Mouse (Mus musculus) liver, embryonic 11.5 days (tissue): Measurements from ENCODE around the gene Speer4b. TPM values are rescaled to one million over a fixed set of nuclear protein-coding genes. Genes with fewer than 3 reads are reported as not detected.

ENCODE experiments used
- ATAC-seq: fragments of 200-750 bp; cut with Nextera tagmentation; replicated peaks from 2 replicates; pipeline ENCODE4 v1.8.0; 2017; ENCODE audit warnings: moderate number of reproducible peaks, mild to moderate bottlenecking, moderate TSS enrichment, moderate library complexity; ENCODE audit not compliant: low FRiP score
- DNase-seq: peaks from one replicate; pipeline ENCODE4 v3.0.0-alpha.2; 2017; ENCODE audit warnings: low spot score
- H3K27ac ChIP-seq: fragments of 300-500 bp; sonication (generic); 2 replicates; pipeline ENCODE4 v1.5.1; 2014; ENCODE audit warnings: mild to moderate bottlenecking, low read depth, low read length, control low read depth
- H3K27me3 ChIP-seq: fragments of 300-500 bp; sonication (generic); replicated peaks from 2 replicates; pipeline ENCODE4 v1.6.1; 2014; ENCODE audit warnings: low read length, mixed read lengths; ENCODE audit not compliant: control insufficient read depth, insufficient read depth
- H3K36me3 ChIP-seq: fragments of 300-500 bp; sonication (generic); 2 replicates; pipeline ENCODE4 v1.6.1; 2014; ENCODE audit warnings: mild to moderate bottlenecking, low read length, moderate library complexity, mixed read lengths; ENCODE audit not compliant: control insufficient read depth, insufficient read depth
- H3K4me1 ChIP-seq: fragments of 300-500 bp; sonication (generic); replicated peaks from 2 replicates; pipeline ENCODE4 v1.6.1; 2014; ENCODE audit warnings: low read length, mixed read lengths; ENCODE audit not compliant: control insufficient read depth, insufficient read depth
- H3K4me2 ChIP-seq: fragments of 300-500 bp; sonication (generic); 2 replicates; pipeline ENCODE4 v1.6.1; 2014; ENCODE audit warnings: mild to moderate bottlenecking, control low read depth, moderate library complexity
- H3K4me3 ChIP-seq: fragments of 300-500 bp; sonication (generic); 2 replicates; pipeline ENCODE4 v1.5.1; 2014; ENCODE audit warnings: low read depth, low read length, control low read depth
- H3K9ac ChIP-seq: fragments of 300-500 bp; sonication (generic); 2 replicates; pipeline ENCODE4 v1.6.1; 2014; ENCODE audit warnings: low read depth, low read length, control low read depth
- H3K9me3 ChIP-seq: fragments of 300-500 bp; sonication (generic); 2 replicates; pipeline ENCODE4 v1.6.1; 2016; ENCODE audit warnings: low read length, inconsistent platforms, mixed read lengths; ENCODE audit not compliant: control insufficient read depth
- WGBS: fragments of 180-500 bp; shearing (Covaris S2); extraction: QIAGEN DNeasy Blood & Tissue Kit; methylation state at CpG from one replicate; pipeline ENCODE4 v1.1.7; 2014; 5-methylcytosine and 5-hydroxymethylcytosine counted together
- polyA plus RNA-seq: library from polyadenylated mRNA; unstranded; fragments of >200 nt; fragmentation: Nextera tagmentation; extraction: Ambion mirVana; gene quantifications from 2 replicates; pipeline ENCODE4 v1.2.1, GENCODE M21; 2014

The Speer4b gene
- polyA plus RNA-seq, 1 experiment from 2014 or later: not detected

DNA sequence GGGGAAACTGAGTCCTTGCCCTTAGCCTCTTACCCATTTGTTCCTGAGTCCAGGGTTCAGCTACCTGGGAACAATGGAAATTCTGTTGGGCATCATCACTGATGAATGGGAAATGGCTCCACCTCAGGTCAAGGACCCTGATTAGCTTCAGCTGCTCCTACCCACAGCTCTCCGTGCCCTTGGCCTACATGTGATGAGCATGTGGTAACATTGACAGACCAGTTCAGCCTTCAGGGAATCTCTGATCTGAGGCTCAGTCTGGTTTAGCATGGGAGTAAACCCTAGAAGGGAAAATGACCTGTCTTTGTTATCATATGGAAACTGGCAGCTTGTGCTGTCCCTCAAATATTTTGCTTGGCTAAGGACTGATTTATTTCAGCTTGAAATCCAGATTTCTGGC is 43.6 kb downstream of the Speer4b start:
- no peak overlapping the region for H3K4me2 ChIP-seq
- 59% methylated on average over 1 of the region's 1 CpGs for WGBS
- DNase-seq: no peak

DNA sequence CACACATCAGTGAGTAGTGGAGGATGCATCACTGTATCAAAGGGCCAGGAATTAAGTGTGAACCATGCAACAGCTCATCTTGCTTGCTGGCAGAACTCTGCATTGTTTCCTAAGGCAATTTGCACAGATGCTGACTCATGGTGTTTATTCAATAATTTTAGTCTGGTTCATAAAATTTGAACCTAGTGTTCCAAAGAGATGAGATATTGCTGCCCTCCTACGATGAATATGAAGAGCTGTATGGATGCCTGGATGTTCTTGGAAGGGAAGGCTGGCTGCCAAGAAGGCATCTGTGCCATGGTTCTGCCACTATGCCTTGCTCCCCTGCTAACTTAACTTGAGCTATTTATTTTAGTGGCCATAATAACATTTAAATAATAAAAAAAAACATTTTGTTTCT is 44.3 kb downstream of the Speer4b start:
- no peak overlapping the region for H3K4me2 ChIP-seq
- ATAC-seq: no peak
- H3K36me3 ChIP-seq: no peaks in the 10 kb centered on the region
- no peak overlapping the region for H3K9ac ChIP-seq
- no peak overlapping the region for H3K4me3 ChIP-seq
- H3K9me3 ChIP-seq: no peaks in the 10 kb centered on the region
- H3K27me3 ChIP-seq: no peaks in the 10 kb centered on the region
- H3K4me1 ChIP-seq: no peaks in the 10 kb centered on the region
- H3K27ac ChIP-seq: no peak overlapping the region
- DNase-seq: no peak
- 82% methylated on average over 1 of the region's 1 CpGs for WGBS

More for the DNA sequence above, 43.6 kb downstream of the Speer4b start:
- no peak overlapping the region for H3K4me3 ChIP-seq
- H3K27ac ChIP-seq: no peak overlapping the region
- H3K9ac ChIP-seq: no peak overlapping the region
- no peak for ATAC-seq
- no peaks in the 10 kb centered on the region for H3K4me1 ChIP-seq
- H3K36me3 ChIP-seq: no peaks in the 10 kb centered on the region
- no peaks in the 10 kb centered on the region for H3K27me3 ChIP-seq
- H3K9me3 ChIP-seq: no peaks in the 10 kb centered on the region

DNA sequence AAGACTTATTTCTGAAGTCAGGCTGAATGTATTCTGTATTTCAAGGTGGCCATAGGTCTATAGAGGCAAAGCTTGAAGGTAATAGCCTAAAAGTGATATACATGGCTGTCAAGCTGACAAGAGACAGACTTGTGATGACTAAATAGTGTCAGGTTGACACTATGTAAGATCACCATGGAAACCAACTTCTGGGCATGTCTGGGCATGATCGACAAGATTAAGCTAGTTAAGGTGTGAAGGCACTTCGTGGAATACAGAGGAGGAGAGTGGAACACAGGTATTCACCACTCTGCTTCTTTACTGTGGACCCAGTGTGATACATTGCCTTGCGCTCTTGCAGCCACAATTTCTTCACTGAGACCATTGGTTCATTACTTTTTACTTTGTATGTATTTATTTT is 46.9 kb downstream of the Speer4b start:
- ATAC-seq (no peak), DNase-seq (no peak)
- Histone ChIP-seq H3K36me3 (no peaks in the 10 kb centered on the region), H3K27me3 (no peaks in the 10 kb centered on the region), H3K4me2 (no peak overlapping the region), H3K9ac (no peak overlapping the region), H3K4me3 (no peak overlapping the region), H3K27ac (no peak overlapping the region), H3K9me3 (no peaks in the 10 kb centered on the region), H3K4me1 (no peaks in the 10 kb centered on the region)
- WGBS: 83% methylated on average over 3 of the region's 3 CpGs

DNA sequence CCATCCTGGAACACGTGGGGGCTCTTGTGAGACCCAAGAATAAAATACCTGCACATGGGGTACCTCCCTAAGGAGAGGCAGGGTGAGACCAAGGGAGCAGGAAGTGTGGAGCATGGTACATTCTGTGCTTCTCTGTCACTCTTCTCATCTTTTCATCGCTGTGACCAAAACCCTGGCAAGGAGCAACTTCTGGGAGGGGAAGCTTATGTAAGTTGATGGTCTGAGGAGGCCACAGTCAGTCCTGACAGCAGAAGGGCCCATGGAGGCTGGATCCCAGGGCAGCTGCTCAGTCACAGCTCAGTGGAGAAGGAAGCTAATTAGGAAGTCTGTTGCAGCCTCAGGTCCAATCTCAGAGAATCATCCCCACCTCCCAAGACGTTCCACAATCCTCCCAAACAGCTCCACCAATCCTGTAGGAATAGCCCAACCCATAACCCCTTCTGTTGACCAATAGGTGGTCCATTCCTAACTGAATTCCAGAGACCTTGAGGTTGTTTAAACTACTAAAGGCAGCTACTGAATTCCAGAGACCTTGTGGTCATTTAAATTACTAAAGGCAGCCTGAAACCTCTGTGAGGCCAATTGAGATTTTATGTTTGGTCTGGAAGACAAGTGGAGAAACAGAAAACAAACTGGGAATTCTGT is 47.9 kb downstream of the Speer4b start:
- Histone ChIP-seq H3K9ac (no peak overlapping the region), H3K4me1 (no peaks in the 10 kb centered on the region), H3K4me3 (no peak overlapping the region), H3K27me3 (no peaks in the 10 kb centered on the region), H3K4me2 (no peak overlapping the region), H3K9me3 (no peaks in the 10 kb centered on the region), H3K27ac (no peak overlapping the region), H3K36me3 (no peaks in the 10 kb centered on the region)
- ATAC-seq: no peak
- WGBS: 24% methylated on average over 3 of the region's 3 CpGs
- no peak for DNase-seq
